Mouse (Mus musculus): Measurements from ENCODE around the gene Ltbp1.

GRCm38 (mm10) chr17:75174501-75174900 is 169.1 kb downstream of the Ltbp1 start:
- TF ChIP-seq USF2 (conservative IDR thresholded peaks at IDR 0.05; ENCODE audit: low read depth, low read length) (no peak), CTCF (conservative IDR thresholded peaks at IDR 0.05 in 1 of 2, IDR thresholded peaks at IDR 0.05 in 1 of 2; ENCODE audit: low read depth in 2 of 2, low read length in 2 of 2) (no peak), USF1 (IDR thresholded peaks at IDR 0.05; ENCODE audit: low read depth, low read length) (no peak), JUN (IDR thresholded peaks at IDR 0.05; ENCODE audit: insufficient read depth, low read depth, low read length) (no peak), MAZ (IDR thresholded peaks at IDR 0.05; ENCODE audit: low read depth, low read length) (no peak), EP300 (IDR thresholded peaks at IDR 0.05; ENCODE audit: low read length) (no peak)

Measured in CH12.LX (cell line).